Mouse (Mus musculus) layer of hippocampus, adult 2 months (tissue): ENCODE data around the gene Iqcj. TPM values are rescaled to one million over a fixed set of nuclear protein-coding genes. Genes with fewer than 3 reads are reported as not detected.

Source experiments
- DNase-seq, 2 experiments: peaks; one replicate each; pipeline ENCODE4 v3.0.0; 2022; ENCODE audit warnings: low spot score in 2 of 2
- H3K27ac ChIP-seq: fragments of 200-600 bp; 2 replicates; pipeline ENCODE4 v1.8.1; 2022
- H3K4me3 ChIP-seq: fragments of 200-600 bp; 2 replicates; pipeline ENCODE4 v1.8.1; 2022; ENCODE audit warnings: mild to moderate bottlenecking
- CTCF ChIP-seq: fragments of 200-600 bp; conservative IDR thresholded peaks from 2 replicates; pipeline ENCODE4 v1.8.1; 2022; ENCODE audit warnings: antibody characterized with exemption, mild to moderate bottlenecking, moderate library complexity
- total RNA-seq, 2 experiments: library from RNA; stranded (reverse); gene quantifications; 2 replicates each; pipeline ENCODE4 v1.2.3; 2021

The Iqcj gene
- total RNA-seq, 2 experiments from 2014 or later: 4.4 to 5.7 TPM

- Histone ChIP-seq H3K4me3 (no peak overlapping the region), H3K27ac (no peak overlapping the region)
- no peak for TF ChIP-seq CTCF
- DNase-seq: no peak
Observed at GRCm38 (mm10) chr3:67961934-67962639, 70.1 kb downstream of the Iqcj start.

GRCm38 (mm10) chr3:67974340-67974998 is 82.4 kb downstream of the Iqcj start:
- peak in 1 of 2 experiments; percentile 46 for DNase-seq
- H3K4me3 ChIP-seq: no peak overlapping the region
- TF ChIP-seq CTCF: no peak
- H3K27ac ChIP-seq: peak overlapping the region; percentile 84

- Histone ChIP-seq H3K4me3 (no peak overlapping the region), H3K27ac (no peak overlapping the region)
- no peak for DNase-seq
- peak; percentile 57 for TF ChIP-seq CTCF
Observed at GRCm38 (mm10) chr3:67980006-67980405, 88.0 kb downstream of the Iqcj start.

- DNase-seq: peak; percentile 18 to 23
- Histone ChIP-seq H3K27ac (peak overlapping the region; percentile 81), H3K4me3 (no peak overlapping the region)
- TF ChIP-seq CTCF: no peak
Observed at GRCm38 (mm10) chr3:67983329-67983728, 91.3 kb downstream of the Iqcj start.

GRCm38 (mm10) chr3:68002415-68002814 is 110.4 kb downstream of the Iqcj start:
- no peak for TF ChIP-seq CTCF
- DNase-seq: peak in 1 of 2 experiments; percentile 9
- Histone ChIP-seq H3K4me3 (no peak overlapping the region), H3K27ac (peak overlapping the region; percentile 68)

- Histone ChIP-seq H3K4me3 (no peak overlapping the region), H3K27ac (no peak overlapping the region)
- no peak for DNase-seq
- TF ChIP-seq CTCF: no peak
Observed at GRCm38 (mm10) chr3:68012342-68012741, 120.3 kb downstream of the Iqcj start.

- no peak for TF ChIP-seq CTCF
- Histone ChIP-seq H3K4me3 (no peak overlapping the region), H3K27ac (no peak overlapping the region)
- DNase-seq: no peak
Observed at GRCm38 (mm10) chr3:68015786-68016185, 123.8 kb downstream of the Iqcj start.

- no peak for TF ChIP-seq CTCF
Observed at GRCm38 (mm10) chr3:68019401-68019800, 127.4 kb downstream of the Iqcj start.

GRCm38 (mm10) chr3:68036097-68036496 is 144.1 kb downstream of the Iqcj start:
- no peak for DNase-seq
- H3K27ac ChIP-seq: no peak overlapping the region
- no peak overlapping the region for H3K4me3 ChIP-seq
- TF ChIP-seq CTCF: no peak

More at GRCm38 (mm10) chr3:68019401-68019800, 127.4 kb downstream of the Iqcj start:
- Histone ChIP-seq H3K4me3 (no peak overlapping the region), H3K27ac (no peak overlapping the region)
- no peak for DNase-seq

- no peak for TF ChIP-seq CTCF
- Histone ChIP-seq H3K27ac (no peak overlapping the region), H3K4me3 (no peak overlapping the region)
- DNase-seq: no peak
Observed at GRCm38 (mm10) chr3:68042951-68043350, 150.9 kb downstream of the Iqcj start.

GRCm38 (mm10) chr3:68045475-68046416 is 153.7 kb downstream of the Iqcj start:
- Histone ChIP-seq H3K4me3 (no peak overlapping the region), H3K27ac (no peak overlapping the region)
- DNase-seq: peak; percentile 64 to 75
- peak; percentile 94 for TF ChIP-seq CTCF

GRCm38 (mm10) chr3:68053538-68053937 is 161.5 kb downstream of the Iqcj start:
- peak in 1 of 2 experiments; percentile 44 for DNase-seq
- Histone ChIP-seq H3K27ac (no peak overlapping the region), H3K4me3 (no peak overlapping the region)
- TF ChIP-seq CTCF: peak; percentile 95

- H3K4me3 ChIP-seq: peak overlapping the region; percentile 46
- H3K27ac ChIP-seq: peak overlapping the region; percentile 70
- no peak for TF ChIP-seq CTCF
- no peak for DNase-seq
Observed at GRCm38 (mm10) chr3:68055071-68055470, 163.1 kb downstream of the Iqcj start.
